Mouse (Mus musculus) embryonic fibroblast, embryonic 13.5 days (primary cell): Measurements from ENCODE around the gene Uap1.

Source experiments
- CTCF ChIP-seq: IDR thresholded peaks from 2 replicates; pipeline ENCODE4 v1.5.1; 2011; ENCODE audit warnings: mild to moderate bottlenecking, control low read depth, low read length, moderate library complexity, borderline replicate concordance; ENCODE audit not compliant: insufficient read depth
- POLR2A ChIP-seq: IDR thresholded peaks from 2 replicates; pipeline ENCODE4 v1.6.1; 2011; ENCODE audit warnings: low read depth, mild to moderate bottlenecking, control low read depth, low read length, moderate library complexity

GRCm38 (mm10) chr1:170188601-170189000, 13.8 kb upstream of the Uap1 start:
- no peak for TF ChIP-seq POLR2A
- no peak for TF ChIP-seq CTCF
